Mouse (Mus musculus) midbrain, embryonic 14.5 days (tissue): Measurements from ENCODE around the gene Fer. TPM values are rescaled to one million over a fixed set of nuclear protein-coding genes. Genes with fewer than 3 reads are reported as not detected.
A peak's percentile ranks its signal among the peaks of the same experiment; 100 is the strongest.

Experiments used
- ATAC-seq: fragments of 200-750 bp; cut with Nextera tagmentation; 2 replicates; pipeline ENCODE4 v1.8.0; 2017; ENCODE audit warnings: moderate number of reproducible peaks, moderate library complexity; ENCODE audit not compliant: low FRiP score, low TSS enrichment
- DNase-seq: peaks from one replicate; pipeline ENCODE4 v3.0.0-alpha.2; 2015
- H3K27ac ChIP-seq: fragments of 300-500 bp; sonication (generic); replicated peaks from 2 replicates; pipeline ENCODE4 v1.5.1; 2014; ENCODE audit warnings: mild to moderate bottlenecking, low read depth, low read length, moderate library complexity
- H3K27me3 ChIP-seq: fragments of 300-500 bp; sonication (generic); 2 replicates; pipeline ENCODE4 v1.6.1; 2014; ENCODE audit warnings: low read length, control low read depth, mixed read lengths; ENCODE audit not compliant: control insufficient read depth, insufficient read depth
- H3K36me3 ChIP-seq: fragments of 300-500 bp; sonication (generic); 2 replicates; pipeline ENCODE4 v1.6.1; 2014; ENCODE audit warnings: low read length, control low read depth; ENCODE audit not compliant: control insufficient read depth, insufficient read depth
- H3K4me1 ChIP-seq: fragments of 300-500 bp; sonication (generic); 2 replicates; pipeline ENCODE4 v1.6.1; 2014; ENCODE audit warnings: mild to moderate bottlenecking, antibody characterized with exemption, low read length, control low read depth; ENCODE audit not compliant: control insufficient read depth, insufficient read depth
- H3K4me2 ChIP-seq: fragments of 300-500 bp; sonication (generic); 2 replicates; pipeline ENCODE4 v1.6.1; 2014; ENCODE audit warnings: mild to moderate bottlenecking, low read length, moderate library complexity
- H3K4me3 ChIP-seq: fragments of 300-500 bp; sonication (generic); replicated peaks from 2 replicates; pipeline ENCODE4 v1.5.1; 2014; ENCODE audit warnings: low read depth, low read length
- H3K9ac ChIP-seq: fragments of 300-500 bp; sonication (generic); replicated peaks from 2 replicates; pipeline ENCODE4 v1.6.1; 2014; ENCODE audit warnings: mild to moderate bottlenecking, low read length, moderate library complexity
- H3K9me3 ChIP-seq: fragments of 300-500 bp; sonication (generic); 2 replicates; pipeline ENCODE4 v1.6.1; 2016; ENCODE audit warnings: low read length, control low read depth, mixed read lengths; ENCODE audit not compliant: control insufficient read depth
- WGBS: fragments of 180-500 bp; shearing (Covaris S2); extraction: QIAGEN DNeasy Blood & Tissue Kit; methylation state at CpG from one replicate; pipeline ENCODE4 v1.1.7; 2014; 5-methylcytosine and 5-hydroxymethylcytosine counted together
- polyA plus RNA-seq: library from polyadenylated mRNA; unstranded; fragments of >200 nt; fragmentation: Nextera tagmentation; extraction: Ambion mirVana; gene quantifications from 2 replicates; pipeline ENCODE4 v1.2.1, GENCODE M21; 2014

Gene Fer
- polyA plus RNA-seq, 1 experiment from 2014 or later: 39.5 TPM

GRCm38 (mm10) chr17:64172474-64172873 is 309.6 kb downstream of the Fer start:
- ATAC-seq (no peak), DNase-seq (no peak)
- Histone ChIP-seq H3K4me3 (no peak overlapping the region), H3K9me3 (no peaks in the 10 kb centered on the region), H3K4me2 (no peak overlapping the region), H3K36me3 (no peaks in the 10 kb centered on the region), H3K9ac (no peak overlapping the region), H3K27ac (no peak overlapping the region), H3K27me3 (no peaks in the 10 kb centered on the region), H3K4me1 (peaks cover 5% of the 10 kb centered on the region; the same call in 1 of the 2 replicates)
- WGBS: 80% methylated on average over 2 of the region's 2 CpGs

- no peaks in the 10 kb centered on the region for H3K36me3 ChIP-seq
- DNase-seq: no peak
- H3K4me3 ChIP-seq: no peak overlapping the region
- no peaks in the 10 kb centered on the region for H3K27me3 ChIP-seq
- H3K4me1 ChIP-seq: peaks cover 3% of the 10 kb centered on the region; the same call in 1 of the 2 replicates
- H3K27ac ChIP-seq: no peak overlapping the region
- no peak overlapping the region for H3K9ac ChIP-seq
- ATAC-seq: no peak
- no peaks in the 10 kb centered on the region for H3K9me3 ChIP-seq
- 85% methylated on average over 5 of the region's 5 CpGs for WGBS
- H3K4me2 ChIP-seq: no peak overlapping the region
Measured at GRCm38 (mm10) chr17:64180546-64180945, 317.7 kb downstream of the Fer start.

GRCm38 (mm10) chr17:64181291-64181690 is 318.4 kb downstream of the Fer start:
- H3K4me1 ChIP-seq: peaks cover 3% of the 10 kb centered on the region; the same call in 1 of the 2 replicates
- H3K9ac ChIP-seq: no peak overlapping the region
- DNase-seq (peak; percentile 24), ATAC-seq (no peak)
- no peaks in the 10 kb centered on the region for H3K27me3 ChIP-seq
- no peak overlapping the region for H3K4me2 ChIP-seq
- no peaks in the 10 kb centered on the region for H3K9me3 ChIP-seq
- H3K4me3 ChIP-seq: no peak overlapping the region
- H3K36me3 ChIP-seq: no peaks in the 10 kb centered on the region
- WGBS: 54% methylated on average over 3 of the region's 3 CpGs
- H3K27ac ChIP-seq: no peak overlapping the region

- Histone ChIP-seq H3K36me3 (no peaks in the 10 kb centered on the region), H3K9ac (no peak overlapping the region), H3K27me3 (no peaks in the 10 kb centered on the region), H3K9me3 (no peaks in the 10 kb centered on the region), H3K4me1 (peaks cover 3% of the 10 kb centered on the region; the same call in 1 of the 2 replicates), H3K4me3 (no peak overlapping the region), H3K4me2 (no peak overlapping the region), H3K27ac (no peak overlapping the region)
- ATAC-seq (no peak), DNase-seq (no peak)
- 91% methylated on average over 3 of the region's 3 CpGs for WGBS
Measured at GRCm38 (mm10) chr17:64182599-64182998, 319.7 kb downstream of the Fer start.

- DNase-seq (peak; percentile 35), ATAC-seq (no peak)
- H3K4me1 ChIP-seq: peaks cover 3% of the 10 kb centered on the region; the same call in 1 of the 2 replicates
- WGBS: 59% methylated on average over 5 of the region's 5 CpGs
- H3K4me2 ChIP-seq: no peak overlapping the region
- H3K36me3 ChIP-seq: no peaks in the 10 kb centered on the region
- no peaks in the 10 kb centered on the region for H3K27me3 ChIP-seq
- no peak overlapping the region for H3K27ac ChIP-seq
- H3K9me3 ChIP-seq: no peaks in the 10 kb centered on the region
- H3K4me3 ChIP-seq: no peak overlapping the region
- no peak overlapping the region for H3K9ac ChIP-seq
Measured at GRCm38 (mm10) chr17:64183196-64183595, 320.3 kb downstream of the Fer start.

Other genes starting within 250 kb of the Fer start
- 2.3 and 3.1 TPM in 2 replicates for gene A930002H24Rik, start 729 bp downstream of the Fer start, polyA plus RNA-seq